Mouse (Mus musculus): ENCODE measurements around the gene Ube2e3.

GRCm38 (mm10) chr2:78864116-78864515, 3.8 kb upstream of the Ube2e3 start:
- no peak for TF ChIP-seq CTCF (IDR thresholded peaks at IDR 0.05; ENCODE audit: low read depth, low read length)
- no peak for TF ChIP-seq TAL1 (conservative IDR thresholded peaks at IDR 0.05; ENCODE audit: low read depth, low read length)

Data from G1E (cell line).